Mouse (Mus musculus): ENCODE results near the gene Igbp1. TPM values are rescaled to one million over a fixed set of nuclear protein-coding genes. Genes with fewer than 3 reads are reported as not detected.

The Igbp1 gene
- total and polyA plus RNA-seq, 3 experiments = 72.7 to 116 (median 92.6) TPM

DNA sequence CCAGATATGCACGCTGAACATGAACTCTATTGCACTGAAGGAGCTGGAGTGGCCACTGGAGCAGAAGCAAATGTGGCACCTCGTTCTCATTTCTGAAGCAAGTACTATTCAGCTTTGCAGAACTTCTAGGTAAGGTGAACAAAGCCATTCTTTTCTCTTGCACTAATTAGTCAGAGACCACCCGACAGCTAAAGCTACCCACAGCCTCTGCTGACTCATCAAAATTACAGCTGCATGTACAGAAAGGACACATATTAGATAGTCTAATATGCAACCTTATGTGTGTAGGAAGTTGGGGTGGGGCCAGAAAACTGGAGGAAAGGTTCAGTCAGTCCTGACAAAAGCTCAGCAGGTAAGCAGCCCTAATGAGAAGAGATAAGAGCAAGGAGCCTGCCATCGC is 30.4 kb downstream of the Igbp1 start, which contains the start of gene Dgat2l6:
TSS of gene Dgat2l6 (plus strand) at position 368 of the 400 bp plus-strand sequence.
- Histone ChIP-seq H3K4me2 (ENCODE audit: insufficient read depth, low read depth, poor library complexity, severe bottlenecking) (no peak within 1 kb of the TSS), H3K27me3 (replicated peaks) (no peaks in the 10 kb centered on the region), H3K9ac (ENCODE audit: insufficient read depth, low read depth) (no peak within 1 kb of the TSS), H3K27ac (ENCODE audit: insufficient read depth, low read depth) (no peak within 1 kb of the TSS), H3K9me3 (replicated peaks; ENCODE audit: low read length) (no peaks in the 10 kb centered on the region), H3K4me1 (ENCODE audit: control insufficient read depth in 1 of 2, insufficient read depth in 2 of 2) (no peaks in the 10 kb centered on the region), H3K4me3 (replicated peaks in 1 of 3; ENCODE audit: low read depth in 2 of 3, low read length in 2 of 3, poor library complexity in 1 of 3) (no peak within 1 kb of the TSS), H3K36me3 (replicated peaks in 1 of 2; ENCODE audit: control insufficient read depth in 1 of 2, insufficient read depth in 1 of 2, low read length in 1 of 2) (peaks cover 0 to 5% of the 10 kb centered on the region in 2 experiments), H3K79me2 (replicated peaks; ENCODE audit: control insufficient read depth, extremely low read depth, insufficient read depth, poor library complexity, severe bottlenecking) (no peaks in the 10 kb centered on the region)
- peak; percentile 61; the same call in 1 of the 2 replicates for TF ChIP-seq MAFK (IDR thresholded peaks at IDR 0.05; ENCODE audit: insufficient replicate concordance, low read length)
- no peak for TF ChIP-seq RCOR1 (conservative IDR thresholded peaks at IDR 0.05; ENCODE audit: low read depth, low read length)
- no peak for DNase-seq (ENCODE audit: extremely low read depth)
- dilution Hi-C loops (cut with MboI; ENCODE audit: extremely low pct_ligation_motif_present, extremely low pct_unique_long_range_greater_than_20kb, low sequenced_read_pairs) = no loop called here
- in situ Hi-C loops (cut with MboI; ENCODE audit: low pct_ligation_motif_present, low pct_unique_long_range_greater_than_20kb, low sequenced_read_pairs) = no loop called here

DNA sequence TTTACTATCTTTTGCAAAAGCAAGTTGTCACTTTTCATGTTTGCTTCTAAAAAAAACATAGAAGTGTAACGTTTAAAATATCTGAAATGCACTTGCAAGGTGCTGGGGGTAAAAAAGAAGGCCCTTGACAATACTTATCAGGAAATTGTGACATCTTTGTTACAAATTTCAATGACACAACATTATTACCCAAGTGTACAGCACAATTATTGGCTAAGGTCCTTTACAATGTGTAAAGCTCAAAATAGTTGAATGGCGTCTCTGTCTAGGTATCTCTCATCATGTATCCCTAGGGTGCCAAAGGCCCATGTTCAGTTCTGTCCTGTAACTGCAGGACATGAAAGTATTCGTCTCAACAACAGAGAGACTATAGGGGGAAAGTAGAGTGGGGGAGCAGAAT is 61.9 kb downstream of the Igbp1 start:
- dilution Hi-C loops (cut with MboI; ENCODE audit: extremely low pct_ligation_motif_present, extremely low pct_unique_long_range_greater_than_20kb, low sequenced_read_pairs) (no loop called here), in situ Hi-C loops (cut with MboI; ENCODE audit: low pct_ligation_motif_present, low pct_unique_long_range_greater_than_20kb, low sequenced_read_pairs) (no loop called here)
- TF ChIP-seq MYC (IDR thresholded peaks at IDR 0.05; ENCODE audit: low read depth, low read length) = no peak
- TF ChIP-seq JUND (conservative IDR thresholded peaks at IDR 0.05; ENCODE audit: low read depth, low read length) = no peak
- TF ChIP-seq EP300 (IDR thresholded peaks at IDR 0.05; ENCODE audit: low read length) = no peak
- no peak for TF ChIP-seq MAX (IDR thresholded peaks at IDR 0.05; ENCODE audit: low read length)
- no peak for TF ChIP-seq GABPA (IDR thresholded peaks at IDR 0.05; ENCODE audit: insufficient replicate concordance, low read depth, low read length)
- no peak for TF ChIP-seq JUN (IDR thresholded peaks at IDR 0.05; ENCODE audit: insufficient read depth, low read depth, low read length)
- no peak for TF ChIP-seq POLR2A (IDR thresholded peaks at IDR 0.05; ENCODE audit: low read depth, low read length)
- no peak for TF ChIP-seq MEF2A (IDR thresholded peaks at IDR 0.05; ENCODE audit: borderline replicate concordance, low read depth, low read length)
- TF ChIP-seq ZC3H11A (IDR thresholded peaks at IDR 0.05; ENCODE audit: low read depth, low read length) = no peak
- TF ChIP-seq HCFC1 (IDR thresholded peaks at IDR 0.05; ENCODE audit: low read depth, low read length) = no peak
- no peak for TF ChIP-seq CHD1 (IDR thresholded peaks at IDR 0.05; ENCODE audit: low read depth, low read length)
- no peak for TF ChIP-seq POLR2AphosphoS2 (IDR thresholded peaks at IDR 0.05; ENCODE audit: low read depth, low read length)
- no peak for TF ChIP-seq TCF12 (IDR thresholded peaks at IDR 0.05; ENCODE audit: low read depth, low read length)
- no peak for TF ChIP-seq IRF4 (IDR thresholded peaks at IDR 0.05; ENCODE audit: low read depth, low read length)
- no peak for TF ChIP-seq ZKSCAN1 (IDR thresholded peaks at IDR 0.05; ENCODE audit: borderline replicate concordance, low read depth, low read length)
- no peak for TF ChIP-seq ZMIZ1 (IDR thresholded peaks at IDR 0.05; ENCODE audit: low read depth, low read length)
- TF ChIP-seq TBP (conservative IDR thresholded peaks at IDR 0.05; ENCODE audit: low read depth, low read length) = no peak
- no peak for TF ChIP-seq USF2 (conservative IDR thresholded peaks at IDR 0.05; ENCODE audit: low read depth, low read length)
- H3K36me3 ChIP-seq (replicated peaks in 1 of 2; ENCODE audit: control insufficient read depth in 1 of 2, insufficient read depth in 1 of 2, low read length in 1 of 2) = no peaks in the 10 kb centered on the region
- no peak for DNase-seq (ENCODE audit: extremely low read depth)
- no peak overlapping the region for H3K9ac ChIP-seq (ENCODE audit: insufficient read depth, low read depth)
- no peaks in the 10 kb centered on the region for H3K4me1 ChIP-seq (ENCODE audit: control insufficient read depth in 1 of 2, insufficient read depth in 2 of 2)
- no peak overlapping the region for H3K27ac ChIP-seq (ENCODE audit: insufficient read depth, low read depth)
- no peak overlapping the region for H3K4me3 ChIP-seq (replicated peaks in 1 of 3; ENCODE audit: low read depth in 2 of 3, low read length in 2 of 3, poor library complexity in 1 of 3)
- no peaks in the 10 kb centered on the region for H3K9me3 ChIP-seq (replicated peaks; ENCODE audit: low read length)
- H3K4me2 ChIP-seq (ENCODE audit: insufficient read depth, low read depth, poor library complexity, severe bottlenecking) = no peak overlapping the region
- no peaks in the 10 kb centered on the region for H3K79me2 ChIP-seq (replicated peaks; ENCODE audit: control insufficient read depth, extremely low read depth, insufficient read depth, poor library complexity, severe bottlenecking)
- no peaks in the 10 kb centered on the region for H3K27me3 ChIP-seq (replicated peaks)
